Mouse (Mus musculus) midbrain, embryonic 10.5 days (tissue): ENCODE measurements at regions not wholly inside any gene's neighbourhood (a gene's known extent, or its start where the extent isn't known, plus 50 kb on each side); places are given as distances from the start of the nearest gene placed in this dataset.

Experiments used
- DNase-seq: peaks from one replicate; pipeline ENCODE4 v3.0.0-alpha.2; 2017; ENCODE audit warnings: low spot score
- H3K27ac ChIP-seq: fragments of 300-500 bp; sonication (generic); replicated peaks from 2 replicates; pipeline ENCODE4 v1.5.1; 2016; ENCODE audit warnings: mild to moderate bottlenecking
- H3K27me3 ChIP-seq: fragments of 300-500 bp; sonication (generic); 2 replicates; pipeline ENCODE4 v1.6.1; 2016; ENCODE audit warnings: low read depth, mild to moderate bottlenecking; ENCODE audit not compliant: poor library complexity, severe bottlenecking
- H3K36me3 ChIP-seq: fragments of 300-500 bp; sonication (generic); 2 replicates; pipeline ENCODE4 v1.6.1; 2016; ENCODE audit warnings: mild to moderate bottlenecking, moderate library complexity
- H3K4me1 ChIP-seq: fragments of 300-500 bp; sonication (generic); 2 replicates; pipeline ENCODE4 v1.6.1; 2016
- H3K4me3 ChIP-seq: fragments of 300-500 bp; sonication (generic); 2 replicates; pipeline ENCODE4 v1.5.1; 2016; ENCODE audit warnings: mild to moderate bottlenecking, moderate library complexity
- H3K9me3 ChIP-seq: fragments of 300-500 bp; sonication (generic); replicated peaks from 2 replicates; pipeline ENCODE4 v1.6.1; 2016; ENCODE audit warnings: mild to moderate bottlenecking
- WGBS: fragments of 180-500 bp; shearing (Covaris S2); methylation state at CpG from one replicate; pipeline ENCODE4 v1.1.7; 2016; 5-methylcytosine and 5-hydroxymethylcytosine counted together

- Histone ChIP-seq H3K27ac (no peak overlapping the region), H3K4me3 (no peak overlapping the region), H3K9me3 (no peaks in the 10 kb centered on the region), H3K4me1 (no peaks in the 10 kb centered on the region), H3K27me3 (no peaks in the 10 kb centered on the region), H3K36me3 (no peaks in the 10 kb centered on the region)
- DNase-seq: no peak
- WGBS: 91% methylated on average over 7 of the region's 7 CpGs
Measured at GRCm38 (mm10) chr9:73173589-73174247, 60.5 kb downstream of the Rsl24d1 start.

DNA sequence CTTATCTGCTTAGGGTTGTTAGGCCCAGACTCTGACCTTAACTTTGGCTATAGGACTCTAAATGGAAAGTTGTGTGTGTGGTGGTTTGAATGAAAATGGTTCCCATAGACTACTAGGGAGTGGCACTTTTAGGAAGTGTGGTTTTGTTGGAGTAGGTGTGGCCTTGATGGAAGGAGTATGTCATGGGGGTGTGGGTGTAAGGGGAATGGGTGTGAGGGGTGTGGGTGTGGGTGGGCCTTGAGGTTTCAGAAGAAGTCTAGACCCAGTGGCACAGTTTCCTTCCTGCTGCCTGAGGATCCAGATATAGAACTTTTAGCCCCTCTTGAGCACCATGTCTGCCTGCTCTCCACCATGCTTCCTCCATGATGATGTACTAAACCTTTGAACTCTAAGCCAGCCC lies 63.4 kb downstream of the Rsl24d1 start:
- DNase-seq: no peak
- Histone ChIP-seq H3K9me3 (no peaks in the 10 kb centered on the region), H3K4me3 (no peak overlapping the region), H3K4me1 (no peaks in the 10 kb centered on the region), H3K27me3 (no peaks in the 10 kb centered on the region), H3K36me3 (no peaks in the 10 kb centered on the region), H3K27ac (no peak overlapping the region)

DNA sequence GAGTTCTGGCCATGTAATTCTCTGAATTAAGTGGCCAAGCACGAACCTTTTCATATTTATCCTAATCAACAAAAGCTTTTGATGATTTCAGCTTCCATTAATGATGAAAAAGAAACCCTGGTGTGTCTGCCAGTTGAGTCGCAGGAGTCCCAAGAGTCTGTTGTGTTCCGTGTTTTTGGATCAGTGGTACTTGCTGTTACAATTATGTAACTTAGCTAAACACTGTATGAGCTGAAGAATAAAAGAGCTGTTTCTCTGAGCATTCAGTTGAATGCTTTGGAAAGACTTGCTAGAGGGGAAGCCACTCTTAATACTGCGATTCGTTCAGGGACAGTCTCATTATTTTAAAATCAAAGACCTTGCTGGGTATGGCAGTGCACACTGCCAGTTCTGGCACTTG lies 70.1 kb downstream of the Rsl24d1 start:
- H3K4me1 ChIP-seq: no peaks in the 10 kb centered on the region
- H3K36me3 ChIP-seq: no peaks in the 10 kb centered on the region
- H3K9me3 ChIP-seq: no peaks in the 10 kb centered on the region
- 87% methylated on average over 5 of the region's 5 CpGs for WGBS
- H3K27me3 ChIP-seq: no peaks in the 10 kb centered on the region
- H3K27ac ChIP-seq: no peak overlapping the region
- H3K4me3 ChIP-seq: no peak overlapping the region
- DNase-seq: no peak

DNA sequence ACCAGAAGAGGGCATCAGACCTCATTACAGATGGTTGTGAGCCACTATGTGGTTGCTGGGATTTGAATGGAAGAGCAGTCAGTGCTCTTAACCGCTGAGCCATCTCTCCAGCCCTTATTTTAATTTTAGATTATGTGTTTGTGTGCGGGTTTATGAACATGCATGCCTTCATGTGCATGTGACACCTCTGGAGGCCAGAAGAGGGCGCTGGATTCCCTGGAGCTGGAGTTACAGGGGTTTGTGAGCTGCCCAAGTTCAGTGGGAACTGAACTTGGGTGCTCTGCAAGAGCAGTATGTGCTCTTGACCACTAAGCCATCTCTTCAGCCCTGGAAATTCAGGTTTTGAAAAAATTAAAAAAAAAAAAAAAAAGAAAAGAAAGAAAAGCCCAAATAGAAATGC lies 71.7 kb downstream of the Rsl24d1 start:
- Histone ChIP-seq H3K36me3 (no peaks in the 10 kb centered on the region), H3K27me3 (no peaks in the 10 kb centered on the region), H3K9me3 (no peaks in the 10 kb centered on the region), H3K27ac (no peak overlapping the region), H3K4me1 (no peaks in the 10 kb centered on the region), H3K4me3 (no peak overlapping the region)
- DNase-seq: no peak
- WGBS: 42% methylated on average over 3 of the region's 3 CpGs

DNA sequence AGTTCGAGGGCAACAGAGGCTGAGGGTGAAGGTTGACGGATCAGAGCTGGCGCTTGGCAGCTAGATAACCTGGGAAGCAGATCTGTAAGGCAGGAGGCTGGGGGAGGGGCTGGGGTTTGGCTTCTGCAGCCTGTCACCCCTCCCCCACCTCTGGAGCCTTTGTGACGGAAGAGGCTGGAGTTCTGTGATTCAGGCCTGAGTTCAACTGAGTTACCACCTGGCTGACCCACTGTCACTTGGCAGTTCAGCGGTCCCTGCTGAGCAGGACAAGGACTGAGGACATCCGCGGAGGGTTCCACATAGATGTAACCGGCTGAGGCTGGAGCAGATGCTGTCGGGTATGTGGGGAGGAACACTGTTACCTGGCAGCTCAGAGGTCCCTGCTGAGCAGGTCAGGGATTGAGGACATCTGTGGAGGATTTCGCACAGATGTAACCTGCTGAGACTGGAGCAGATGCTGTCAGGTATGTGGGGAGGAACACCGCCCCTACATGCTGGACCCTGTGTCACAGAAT lies 79.1 kb downstream of the Rsl24d1 start:
- no peaks in the 10 kb centered on the region for H3K36me3 ChIP-seq
- no peaks in the 10 kb centered on the region for H3K9me3 ChIP-seq
- 22% methylated on average over 11 of the region's 11 CpGs for WGBS
- H3K27ac ChIP-seq: peak overlapping the region; percentile 6
- peaks cover 7% of the 10 kb centered on the region for H3K4me1 ChIP-seq
- H3K27me3 ChIP-seq: no peaks in the 10 kb centered on the region
- DNase-seq: peak; percentile 37
- H3K4me3 ChIP-seq: no peak overlapping the region

- Histone ChIP-seq H3K9me3 (no peaks in the 10 kb centered on the region), H3K4me1 (no peaks in the 10 kb centered on the region), H3K36me3 (no peaks in the 10 kb centered on the region), H3K4me3 (no peak overlapping the region), H3K27me3 (no peaks in the 10 kb centered on the region), H3K27ac (no peak overlapping the region)
- WGBS: 89% methylated on average over 10 of the region's 10 CpGs
- DNase-seq: no peak
Measured at GRCm38 (mm10) chr9:73198261-73199085, 85.2 kb downstream of the Rsl24d1 start.

DNA sequence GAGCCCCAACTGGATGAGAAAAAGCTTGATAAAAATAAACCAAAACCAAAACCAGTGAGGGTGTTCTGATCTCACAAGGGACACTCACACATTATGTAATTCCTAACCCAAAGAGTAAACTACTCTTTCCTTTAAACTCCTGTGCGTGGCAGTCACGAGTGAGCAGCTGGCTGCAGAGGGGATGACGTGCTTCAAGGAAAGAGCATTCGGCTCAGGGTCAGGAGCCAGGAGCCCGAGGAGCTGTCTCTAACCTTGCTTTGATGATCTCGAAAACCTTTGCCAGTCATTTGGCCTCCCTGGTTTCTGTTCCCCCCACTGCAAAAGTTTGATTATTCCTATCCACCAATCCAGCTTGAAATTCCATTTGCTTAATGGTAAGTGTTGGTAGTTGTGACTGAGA lies 109.9 kb downstream of the Rsl24d1 start:
- H3K4me1 ChIP-seq: no peaks in the 10 kb centered on the region
- no peak overlapping the region for H3K4me3 ChIP-seq
- H3K27ac ChIP-seq: no peak overlapping the region
- no peaks in the 10 kb centered on the region for H3K36me3 ChIP-seq
- WGBS: 78% methylated on average over 6 of the region's 6 CpGs
- no peak for DNase-seq
- no peaks in the 10 kb centered on the region for H3K27me3 ChIP-seq
- no peaks in the 10 kb centered on the region for H3K9me3 ChIP-seq

DNA sequence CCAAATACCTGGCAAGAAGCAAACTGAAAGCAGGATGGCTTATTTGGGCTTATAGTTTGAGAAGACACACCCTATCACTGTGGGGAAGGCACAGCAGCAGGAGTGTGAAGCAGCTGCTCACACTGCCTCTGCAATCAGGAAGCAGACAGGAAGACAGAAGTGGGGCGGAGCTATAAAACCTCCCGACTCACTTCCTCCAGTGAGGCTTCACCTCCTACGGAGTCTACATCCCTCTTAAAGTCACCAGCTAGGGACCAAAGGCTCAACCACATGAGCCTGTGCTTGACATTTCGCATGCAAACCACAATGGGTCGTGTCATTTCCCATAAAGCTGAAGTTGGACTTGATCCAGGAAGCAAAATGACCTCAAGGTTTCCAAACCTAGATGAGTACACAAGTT lies 127.0 kb downstream of the Rsl24d1 start:
- Histone ChIP-seq H3K9me3 (no peaks in the 10 kb centered on the region), H3K36me3 (no peaks in the 10 kb centered on the region), H3K4me1 (no peaks in the 10 kb centered on the region), H3K27ac (no peak overlapping the region), H3K27me3 (no peaks in the 10 kb centered on the region), H3K4me3 (no peak overlapping the region)
- DNase-seq: no peak
- WGBS: 76% methylated on average over 5 of the region's 5 CpGs

- Histone ChIP-seq H3K4me3 (no peak overlapping the region), H3K27me3 (no peaks in the 10 kb centered on the region), H3K9me3 (no peaks in the 10 kb centered on the region), H3K27ac (no peak overlapping the region), H3K36me3 (no peaks in the 10 kb centered on the region), H3K4me1 (no peaks in the 10 kb centered on the region)
- DNase-seq: no peak
- WGBS: 68% methylated on average over 4 of the region's 4 CpGs
Measured at GRCm38 (mm10) chr9:73242521-73243308, 129.5 kb downstream of the Rsl24d1 start.

GRCm38 (mm10) chr9:73244177-73244576 lies 131.0 kb downstream of the Rsl24d1 start:
- WGBS: 80% methylated on average over 3 of the region's 3 CpGs
- no peak for DNase-seq
- Histone ChIP-seq H3K27me3 (no peaks in the 10 kb centered on the region), H3K27ac (no peak overlapping the region), H3K9me3 (no peaks in the 10 kb centered on the region), H3K4me1 (no peaks in the 10 kb centered on the region), H3K36me3 (no peaks in the 10 kb centered on the region), H3K4me3 (no peak overlapping the region)

DNA sequence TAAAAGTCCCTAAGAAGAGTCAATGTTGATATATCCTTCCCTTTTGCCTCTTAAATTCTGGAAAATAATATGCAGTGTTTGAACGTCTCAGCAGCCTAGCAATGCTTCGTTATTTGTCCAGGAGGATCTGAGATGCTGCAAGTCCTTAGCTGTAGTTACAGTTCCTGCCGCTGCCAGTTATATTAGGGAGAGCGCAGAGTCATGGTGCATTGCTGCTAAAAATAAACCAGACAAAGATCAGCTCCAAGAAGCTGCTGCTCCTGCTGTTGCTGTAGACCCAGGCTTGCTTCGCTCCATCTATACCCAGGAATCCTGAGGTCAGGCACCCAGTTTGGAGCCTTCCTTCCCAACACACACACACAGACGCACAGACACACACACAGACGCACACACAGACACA lies 132.3 kb downstream of the Rsl24d1 start:
- Histone ChIP-seq H3K27me3 (no peaks in the 10 kb centered on the region), H3K4me1 (no peaks in the 10 kb centered on the region), H3K27ac (no peak overlapping the region), H3K4me3 (no peak overlapping the region), H3K36me3 (no peaks in the 10 kb centered on the region), H3K9me3 (no peaks in the 10 kb centered on the region)
- DNase-seq: no peak
- 94% methylated on average over 7 of the region's 7 CpGs for WGBS

DNA sequence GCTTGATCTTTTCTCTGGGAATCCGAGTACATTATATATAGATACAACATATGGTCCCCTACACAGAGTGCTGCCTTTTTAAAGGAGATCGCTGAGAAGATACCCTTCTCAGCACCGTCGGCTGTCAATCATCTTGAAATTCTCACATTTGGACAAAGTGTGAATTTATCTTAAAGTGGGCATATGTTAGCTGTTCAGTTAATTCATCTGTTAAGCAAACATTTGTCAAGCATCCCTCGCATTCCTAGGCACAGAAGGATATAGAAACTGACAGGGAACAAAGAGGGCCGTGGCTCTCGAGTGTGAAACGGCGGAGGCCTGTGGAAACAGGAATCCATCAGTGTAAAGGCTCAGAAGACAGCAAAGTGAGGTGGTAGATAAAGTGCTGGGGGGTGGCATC lies 144.9 kb downstream of the Rsl24d1 start:
- WGBS: 75% methylated on average over 9 of the region's 9 CpGs
- no peaks in the 10 kb centered on the region for H3K9me3 ChIP-seq
- H3K27me3 ChIP-seq: no peaks in the 10 kb centered on the region
- no peak for DNase-seq
- no peaks in the 10 kb centered on the region for H3K36me3 ChIP-seq
- no peak overlapping the region for H3K27ac ChIP-seq
- H3K4me1 ChIP-seq: 0 out of 2 replicates have a peak, but pooled peaks cover 5% of the 10 kb centered on the region
- H3K4me3 ChIP-seq: no peak overlapping the region

- Histone ChIP-seq H3K4me1 (0 out of 2 replicates have a peak, but pooled peaks cover 5% of the 10 kb centered on the region), H3K27ac (no peak overlapping the region), H3K27me3 (no peaks in the 10 kb centered on the region), H3K36me3 (no peaks in the 10 kb centered on the region), H3K9me3 (no peaks in the 10 kb centered on the region), H3K4me3 (no peak overlapping the region)
- no peak for DNase-seq
- 88% methylated on average over 8 of the region's 8 CpGs for WGBS
Measured at GRCm38 (mm10) chr9:73258640-73259039, 145.4 kb downstream of the Rsl24d1 start.
